Mouse (Mus musculus): Measurements from ENCODE around the gene Dmbt1. TPM values are rescaled to one million over a fixed set of nuclear protein-coding genes. Genes with fewer than 3 reads are reported as not detected.
A peak's percentile ranks its signal among the peaks of the same experiment; 100 is the strongest.

Gene Dmbt1
- polyA plus RNA-seq, 1 experiment = 0.02 TPM

DNA sequence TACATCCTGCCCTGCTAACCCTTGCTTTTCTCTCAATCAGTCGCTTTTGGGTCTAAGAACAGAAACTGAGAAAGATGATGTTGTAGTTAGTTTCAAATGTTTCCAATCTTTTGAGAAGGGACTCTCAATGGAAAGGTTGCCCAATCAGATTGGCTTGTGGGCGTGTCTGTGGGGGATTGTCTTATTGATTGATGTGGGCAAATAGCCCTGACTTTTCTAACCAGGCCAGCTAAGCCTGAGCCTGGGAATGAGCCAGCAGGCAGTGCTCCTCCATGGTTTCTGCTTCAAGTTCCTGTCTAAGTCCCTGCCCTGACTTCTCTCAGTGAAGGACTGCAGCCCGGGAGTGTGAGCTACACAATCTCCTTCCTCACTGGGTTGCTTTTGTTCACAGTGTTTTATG, 42.5 kb upstream of the Dmbt1 start:
- no peaks in the 10 kb centered on the region for H3K27me3 ChIP-seq (replicated peaks; ENCODE audit: control insufficient read depth, insufficient read depth, low read length)
- H3K4me3 ChIP-seq (ENCODE audit: insufficient read depth, low read depth, low read length) = no peak overlapping the region
- H3K4me1 ChIP-seq (ENCODE audit: control insufficient read depth, insufficient read depth, low read length) = no peaks in the 10 kb centered on the region
- 86% methylated on average over 3 of the region's 3 CpGs for WGBS
- no peak for DNase-seq
- no peaks in the 10 kb centered on the region for H3K36me3 ChIP-seq (ENCODE audit: control insufficient read depth, insufficient read depth, low read length)
- no peak overlapping the region for H3K27ac ChIP-seq (ENCODE audit: insufficient read depth, low read depth, low read length)
- no peak for TF ChIP-seq CTCF (conservative IDR thresholded peaks at IDR 0.05; ENCODE audit: insufficient read depth, insufficient read length, low read depth, low read length)
- no peak for TF ChIP-seq POLR2A (IDR thresholded peaks at IDR 0.05; ENCODE audit: low read depth, low read length)

DNA sequence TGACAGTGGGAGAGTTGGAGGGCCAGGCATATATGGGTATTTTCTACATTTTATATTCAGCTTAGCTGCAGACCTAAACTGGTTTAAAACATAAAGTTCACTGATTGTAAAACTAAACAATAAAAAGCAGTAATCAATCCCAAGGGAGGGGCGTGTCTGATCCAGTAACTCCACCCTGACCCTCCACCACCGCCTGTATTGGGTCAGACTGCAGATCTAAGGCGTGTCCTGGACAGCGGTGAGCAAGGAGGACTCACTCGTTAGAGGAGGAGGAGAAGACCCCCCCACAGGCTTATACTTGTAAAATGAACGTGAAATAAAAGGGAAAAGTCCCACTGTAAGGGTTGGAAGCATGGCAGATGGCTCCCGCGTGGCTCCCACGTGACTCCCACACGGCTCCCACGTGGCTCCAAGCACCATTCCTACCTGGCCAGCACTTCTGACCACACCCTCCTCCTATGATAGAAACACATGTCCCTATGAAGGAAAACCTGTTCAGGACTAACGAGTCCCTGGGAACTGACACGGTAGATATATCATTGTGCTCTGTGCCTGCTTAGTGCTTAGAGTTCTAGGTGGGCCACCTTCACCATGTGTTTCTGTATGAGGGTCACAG, 40.6 kb upstream of the Dmbt1 start:
- Histone ChIP-seq H3K4me1 (ENCODE audit: control insufficient read depth, insufficient read depth, low read length) (no peaks in the 10 kb centered on the region), H3K36me3 (ENCODE audit: control insufficient read depth, insufficient read depth, low read length) (no peaks in the 10 kb centered on the region), H3K27ac (ENCODE audit: insufficient read depth, low read depth, low read length) (no peak overlapping the region), H3K27me3 (replicated peaks; ENCODE audit: control insufficient read depth, insufficient read depth, low read length) (no peaks in the 10 kb centered on the region), H3K4me3 (ENCODE audit: insufficient read depth, low read depth, low read length) (no peak overlapping the region)
- 78% methylated on average over 13 of the region's 13 CpGs for WGBS
- no peak for DNase-seq
- TF ChIP-seq CTCF (conservative IDR thresholded peaks at IDR 0.05; ENCODE audit: insufficient read depth, insufficient read length, low read depth, low read length) (no peak), POLR2A (IDR thresholded peaks at IDR 0.05; ENCODE audit: low read depth, low read length) (no peak)

- TF ChIP-seq CTCF (conservative IDR thresholded peaks at IDR 0.05; ENCODE audit: insufficient read depth, insufficient read length, low read depth, low read length) = peak; percentile 66
- no peak for TF ChIP-seq POLR2A (IDR thresholded peaks at IDR 0.05; ENCODE audit: low read depth, low read length)
- no peak overlapping the region for H3K27ac ChIP-seq (ENCODE audit: insufficient read depth, low read depth, low read length)
- peak; percentile 29 for DNase-seq
Observed at GRCm38 (mm10) chr7:130993907-130994306, 37.9 kb upstream of the Dmbt1 start.

DNA sequence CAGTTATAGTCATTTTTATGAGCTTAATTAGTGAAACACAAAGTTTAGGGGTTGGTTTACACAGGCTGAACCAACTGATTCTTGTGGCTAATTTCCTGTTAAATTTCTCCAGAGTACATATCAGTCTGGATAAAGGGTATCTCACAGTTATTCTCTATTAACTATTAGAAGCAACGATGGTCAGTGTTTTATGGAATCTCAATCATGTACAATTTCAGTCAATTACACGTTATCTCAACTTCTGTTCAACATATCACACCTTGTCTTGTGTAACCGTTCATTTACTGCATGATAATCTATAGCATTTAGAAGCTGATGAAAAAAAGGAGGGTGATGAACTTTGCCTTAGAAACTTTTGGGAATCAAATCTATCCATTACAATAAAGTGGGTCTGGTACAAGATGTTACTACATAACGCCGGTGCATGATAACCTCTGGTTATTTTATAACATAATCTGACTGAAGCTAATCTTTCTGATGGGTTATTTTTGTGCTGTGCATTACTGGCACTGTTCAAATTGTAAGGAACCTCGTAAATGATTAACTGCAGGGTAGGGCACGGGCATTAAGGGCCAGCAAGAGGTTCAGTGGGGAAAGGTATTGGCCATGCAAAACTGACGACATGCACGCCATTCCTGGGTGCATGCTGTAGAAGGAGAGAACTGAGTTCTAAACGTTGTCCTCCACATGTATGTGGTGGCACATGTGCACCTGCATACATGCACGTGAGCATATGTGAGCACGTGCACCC, 29.7 kb upstream of the Dmbt1 start:
- Histone ChIP-seq H3K36me3 (ENCODE audit: control insufficient read depth, insufficient read depth, low read length) (no peaks in the 10 kb centered on the region), H3K4me1 (ENCODE audit: control insufficient read depth, insufficient read depth, low read length) (no peaks in the 10 kb centered on the region), H3K27ac (ENCODE audit: insufficient read depth, low read depth, low read length) (no peak overlapping the region), H3K27me3 (replicated peaks; ENCODE audit: control insufficient read depth, insufficient read depth, low read length) (no peaks in the 10 kb centered on the region), H3K4me3 (ENCODE audit: insufficient read depth, low read depth, low read length) (no peak overlapping the region)
- TF ChIP-seq CTCF (conservative IDR thresholded peaks at IDR 0.05; ENCODE audit: insufficient read depth, insufficient read length, low read depth, low read length) (no peak), POLR2A (IDR thresholded peaks at IDR 0.05; ENCODE audit: low read depth, low read length) (no peak)
- no peak for DNase-seq
- 64% methylated on average over 12 of the region's 12 CpGs for WGBS

More at GRCm38 (mm10) chr7:130993907-130994306, 37.9 kb upstream of the Dmbt1 start:
- H3K4me1 ChIP-seq (ENCODE audit: control insufficient read depth, insufficient read depth, low read length) = no peaks in the 10 kb centered on the region
- 51% methylated on average over 8 of the region's 8 CpGs for WGBS
- no peaks in the 10 kb centered on the region for H3K27me3 ChIP-seq (replicated peaks; ENCODE audit: control insufficient read depth, insufficient read depth, low read length)
- no peak overlapping the region for H3K4me3 ChIP-seq (ENCODE audit: insufficient read depth, low read depth, low read length)
- no peaks in the 10 kb centered on the region for H3K36me3 ChIP-seq (ENCODE audit: control insufficient read depth, insufficient read depth, low read length)

GRCm38 (mm10) chr7:131004071-131004470, 27.8 kb upstream of the Dmbt1 start:
- H3K27ac ChIP-seq (ENCODE audit: insufficient read depth, low read depth, low read length) = no peak overlapping the region
- no peak overlapping the region for H3K4me3 ChIP-seq (ENCODE audit: insufficient read depth, low read depth, low read length)
- TF ChIP-seq POLR2A (IDR thresholded peaks at IDR 0.05; ENCODE audit: low read depth, low read length) (no peak), CTCF (conservative IDR thresholded peaks at IDR 0.05; ENCODE audit: insufficient read depth, insufficient read length, low read depth, low read length) (no peak)

DNA sequence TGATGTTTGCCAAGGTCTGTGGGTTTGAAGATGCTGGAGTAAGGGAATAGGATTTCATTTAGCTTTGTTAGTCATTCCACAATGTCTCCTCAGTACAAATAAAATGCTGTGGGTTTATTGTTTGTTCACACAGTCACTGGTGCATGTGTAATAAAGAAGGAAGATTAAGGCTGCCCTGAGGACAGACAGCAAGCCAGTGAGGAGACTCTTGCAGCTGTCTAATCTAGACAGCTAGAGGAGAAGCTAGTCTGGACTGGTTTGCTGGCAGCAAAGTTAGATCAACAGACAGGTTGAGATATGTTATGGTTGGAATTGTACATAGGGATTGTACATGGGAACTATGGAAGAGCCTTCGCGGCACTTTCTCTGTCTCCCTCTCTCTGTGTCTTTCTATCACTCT, 24.6 kb upstream of the Dmbt1 start:
- H3K27ac ChIP-seq (ENCODE audit: insufficient read depth, low read depth, low read length) = no peak overlapping the region
- WGBS = 94% methylated on average over 2 of the region's 2 CpGs
- H3K36me3 ChIP-seq (ENCODE audit: control insufficient read depth, insufficient read depth, low read length) = no peaks in the 10 kb centered on the region
- DNase-seq = no peak
- no peak overlapping the region for H3K4me3 ChIP-seq (ENCODE audit: insufficient read depth, low read depth, low read length)
- no peak for TF ChIP-seq CTCF (conservative IDR thresholded peaks at IDR 0.05; ENCODE audit: insufficient read depth, insufficient read length, low read depth, low read length)
- no peak for TF ChIP-seq POLR2A (IDR thresholded peaks at IDR 0.05; ENCODE audit: low read depth, low read length)
- H3K4me1 ChIP-seq (ENCODE audit: control insufficient read depth, insufficient read depth, low read length) = no peaks in the 10 kb centered on the region
- H3K27me3 ChIP-seq (replicated peaks; ENCODE audit: control insufficient read depth, insufficient read depth, low read length) = no peaks in the 10 kb centered on the region

More at GRCm38 (mm10) chr7:131004071-131004470, 27.8 kb upstream of the Dmbt1 start:
- DNase-seq = no peak
- Histone ChIP-seq H3K4me1 (ENCODE audit: control insufficient read depth, insufficient read depth, low read length) (no peaks in the 10 kb centered on the region), H3K27me3 (replicated peaks; ENCODE audit: control insufficient read depth, insufficient read depth, low read length) (no peaks in the 10 kb centered on the region), H3K36me3 (ENCODE audit: control insufficient read depth, insufficient read depth, low read length) (no peaks in the 10 kb centered on the region)
- 94% methylated on average over 5 of the region's 5 CpGs for WGBS

DNA sequence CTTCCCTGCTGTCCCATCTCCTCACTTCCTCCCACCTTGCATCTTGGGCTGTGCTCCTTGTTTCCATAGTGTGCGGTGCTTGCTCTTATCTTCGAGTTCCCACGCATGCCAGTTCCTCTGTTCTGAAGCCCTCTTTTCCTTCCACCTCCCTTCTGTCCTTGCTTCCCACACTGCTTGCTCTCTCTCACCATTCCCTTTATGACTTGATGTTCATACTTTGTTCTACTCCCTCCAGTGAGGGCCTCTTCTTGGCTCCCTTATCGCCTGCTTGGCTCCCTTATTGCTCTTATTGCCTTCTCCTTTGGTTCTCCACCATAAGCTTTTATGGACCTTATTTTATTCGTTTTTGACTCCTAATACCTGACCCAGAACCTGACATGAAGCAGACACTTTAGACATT, 22.7 kb upstream of the Dmbt1 start:
- Histone ChIP-seq H3K27ac (ENCODE audit: insufficient read depth, low read depth, low read length) (no peak overlapping the region), H3K36me3 (ENCODE audit: control insufficient read depth, insufficient read depth, low read length) (no peaks in the 10 kb centered on the region), H3K4me1 (ENCODE audit: control insufficient read depth, insufficient read depth, low read length) (no peaks in the 10 kb centered on the region), H3K27me3 (replicated peaks; ENCODE audit: control insufficient read depth, insufficient read depth, low read length) (no peaks in the 10 kb centered on the region), H3K4me3 (ENCODE audit: insufficient read depth, low read depth, low read length) (no peak overlapping the region)
- DNase-seq = no peak
- WGBS = 74% methylated on average over 5 of the region's 5 CpGs
- TF ChIP-seq POLR2A (IDR thresholded peaks at IDR 0.05; ENCODE audit: low read depth, low read length) (no peak), CTCF (conservative IDR thresholded peaks at IDR 0.05; ENCODE audit: insufficient read depth, insufficient read length, low read depth, low read length) (no peak)

All from kidney, adult 2 months (tissue).